Mouse (Mus musculus) C2C12 (cell line): ENCODE measurements around the gene Rtl8c. TPM values are rescaled to one million over a fixed set of nuclear protein-coding genes. Genes with fewer than 3 reads are reported as not detected.
"Not testable (repeated sequence)": the region's sequence is repeated elsewhere in the genome, so short reads cannot be mapped to it uniquely, and the experiment has no call there.

Experiments used
- H3K27me3 ChIP-seq: one replicate; pipeline ENCODE4 v1.6.1; 2011; ENCODE audit not compliant: control insufficient read depth, insufficient read depth, insufficient read length
- H3K36me3 ChIP-seq: one replicate; pipeline ENCODE4 v1.6.1; 2011; ENCODE audit not compliant: control insufficient read depth, insufficient read depth
- H3K4me3 ChIP-seq: one replicate; pipeline ENCODE4 v1.5.1; 2011; ENCODE audit warnings: mild to moderate bottlenecking, control low read depth; ENCODE audit not compliant: poor library complexity, insufficient read depth, severe bottlenecking
- H3K79me2 ChIP-seq: one replicate; pipeline ENCODE4 v1.6.1; 2011; ENCODE audit not compliant: control insufficient read depth, insufficient read depth
- H3K79me3 ChIP-seq: one replicate; pipeline ENCODE4 v1.6.1; 2011; ENCODE audit warnings: low read depth, control low read depth
- H3ac ChIP-seq: one replicate; pipeline ENCODE3; 2011; ENCODE audit warnings: low read depth; ENCODE audit not compliant: control insufficient read depth, insufficient read length
- CEBPB ChIP-seq: IDR thresholded peaks from one replicate; pipeline ENCODE4 v1.6.1; 2011; ENCODE audit warnings: low read depth, mild to moderate bottlenecking, control low read depth, moderate library complexity
- CTCF ChIP-seq: IDR thresholded peaks from one replicate; pipeline ENCODE4 v1.5.1; 2011; ENCODE audit not compliant: control insufficient read depth, insufficient read depth, insufficient read length
- FOSL1 ChIP-seq: IDR thresholded peaks from one replicate; pipeline ENCODE4 v1.8.0; 2011; ENCODE audit warnings: mild to moderate bottlenecking, low read length; ENCODE audit not compliant: poor library complexity, insufficient read depth, severe bottlenecking
- MAX ChIP-seq: IDR thresholded peaks from one replicate; pipeline ENCODE4 v1.6.1; 2011; ENCODE audit warnings: mild to moderate bottlenecking, control low read depth
- MYOD1 ChIP-seq: IDR thresholded peaks from one replicate; pipeline ENCODE4 v1.6.1; 2011; ENCODE audit warnings: low read depth; ENCODE audit not compliant: control insufficient read depth, insufficient read length
- MYOG ChIP-seq: IDR thresholded peaks from one replicate; pipeline ENCODE4 v1.6.1; 2011; ENCODE audit not compliant: control insufficient read depth, insufficient read length; ENCODE audit errors: extremely low read depth
- USF1 ChIP-seq: IDR thresholded peaks from one replicate; pipeline ENCODE4 v1.6.1; 2011; ENCODE audit warnings: low read depth, mild to moderate bottlenecking, control low read depth, moderate library complexity
- long read RNA-seq, 2 experiments: library from polyadenylated mRNA; unstranded; transcript quantifications; one replicate each; pipeline ENCODE4 v2.0.0; 2019 to 2020
- polyA plus RNA-seq: library from polyadenylated mRNA; unstranded; fragments of >200 nt; fragmentation: generic; extraction: Trizol; gene quantifications from one replicate; pipeline ENCODE4 v1.2.1, GENCODE M21; 2012; ENCODE audit warnings: missing spikeins

Rtl8c gene
- 3.2 TPM for polyA plus RNA-seq
- long read RNA-seq, experiment 1 = 0 reads
- long read RNA-seq, experiment 2 = 0 reads

DNA sequence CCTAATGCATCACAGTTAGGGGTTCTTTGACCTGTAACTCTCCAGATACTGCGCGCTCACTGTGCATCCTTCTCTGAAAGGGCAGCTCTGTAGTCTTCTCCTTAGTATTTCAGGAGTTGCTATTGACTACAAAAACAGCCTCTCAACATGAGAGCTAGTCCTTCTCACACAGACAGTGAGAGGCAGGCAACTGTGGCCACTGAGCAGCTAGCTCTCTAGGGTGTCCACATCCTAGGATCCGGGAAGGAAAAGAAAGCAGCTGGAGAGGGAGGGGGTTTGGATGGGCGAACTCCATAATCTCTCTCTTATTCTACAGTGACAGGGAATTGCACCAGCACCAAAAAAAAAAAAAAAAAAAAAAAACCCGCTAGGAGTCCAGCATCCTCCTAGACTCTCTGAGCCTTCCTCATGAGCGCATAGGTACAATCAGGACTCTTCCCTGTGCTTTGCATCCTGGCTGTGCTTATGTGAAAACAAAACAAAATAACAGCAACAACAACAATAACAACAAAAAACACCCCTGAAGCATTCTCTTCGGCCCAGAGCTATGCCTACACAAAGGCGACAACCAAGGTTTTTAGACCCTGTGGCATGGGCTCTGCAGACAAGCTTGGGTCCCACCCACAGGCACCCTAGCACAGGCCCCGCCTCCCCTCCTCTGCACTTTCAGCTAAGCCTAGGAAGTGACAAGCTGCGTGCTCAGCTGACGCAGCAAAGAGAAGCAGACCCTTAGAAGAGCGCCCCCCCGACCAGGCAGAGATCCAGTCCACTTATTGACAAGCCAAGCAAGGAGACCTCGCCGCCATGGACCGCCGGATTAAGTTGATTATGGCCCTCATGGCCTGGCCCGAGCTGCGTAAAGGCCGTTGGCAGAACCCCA, at the start of gene Rtl8c:
Gene Rtl8c (plus strand): TSS at position 791 of the 880 bp plus-strand sequence.
- no peak for TF ChIP-seq MYOG
- no peak for TF ChIP-seq MYOD1
- TF ChIP-seq USF1 = no peak
- no peak for TF ChIP-seq CEBPB
- no peak for TF ChIP-seq MAX
- no peak for TF ChIP-seq FOSL1
- TF ChIP-seq CTCF = no peak
- Histone ChIP-seq H3K27me3 (no peaks in the 10 kb centered on the region), H3K36me3 (no peaks in the 10 kb centered on the region), H3K4me3 (no peak within 1 kb of the TSS), H3K79me2 (no peaks in the 10 kb centered on the region), H3K79me3 (no peaks in the 10 kb centered on the region), H3ac (peak within 1 kb of the TSS; percentile 44)

DNA sequence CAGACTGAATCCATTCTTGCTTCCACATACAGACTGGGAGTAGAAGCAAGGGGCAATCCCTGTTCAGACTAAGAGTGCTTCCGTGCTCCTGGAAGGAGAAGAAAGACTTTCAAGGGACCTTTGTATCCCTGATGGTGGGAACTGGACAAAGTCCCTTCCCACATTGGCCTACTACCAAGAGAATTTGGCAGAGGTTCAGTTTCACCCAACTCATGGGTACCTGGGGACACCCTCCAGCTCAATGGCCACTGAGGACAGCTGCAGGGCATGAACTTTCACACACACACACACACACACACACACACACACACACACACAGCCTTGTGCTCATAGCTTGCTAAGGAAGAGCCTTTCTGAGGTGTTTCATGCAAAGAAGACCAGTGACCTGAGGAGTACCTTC, 28.5 kb upstream of the Rtl8c start:
- H3K79me3 ChIP-seq = no peaks in the 10 kb centered on the region
- TF ChIP-seq MYOG = no peak
- no peak for TF ChIP-seq MAX
- TF ChIP-seq CTCF = no peak
- no peak for TF ChIP-seq CEBPB
- no peak for TF ChIP-seq USF1
- TF ChIP-seq MYOD1 = no peak
- H3K27me3 ChIP-seq = no peaks in the 10 kb centered on the region
- no peak overlapping the region for H3K4me3 ChIP-seq
- no peaks in the 10 kb centered on the region for H3K79me2 ChIP-seq
- H3K36me3 ChIP-seq = no peaks in the 10 kb centered on the region
- H3ac ChIP-seq = no peak overlapping the region

DNA sequence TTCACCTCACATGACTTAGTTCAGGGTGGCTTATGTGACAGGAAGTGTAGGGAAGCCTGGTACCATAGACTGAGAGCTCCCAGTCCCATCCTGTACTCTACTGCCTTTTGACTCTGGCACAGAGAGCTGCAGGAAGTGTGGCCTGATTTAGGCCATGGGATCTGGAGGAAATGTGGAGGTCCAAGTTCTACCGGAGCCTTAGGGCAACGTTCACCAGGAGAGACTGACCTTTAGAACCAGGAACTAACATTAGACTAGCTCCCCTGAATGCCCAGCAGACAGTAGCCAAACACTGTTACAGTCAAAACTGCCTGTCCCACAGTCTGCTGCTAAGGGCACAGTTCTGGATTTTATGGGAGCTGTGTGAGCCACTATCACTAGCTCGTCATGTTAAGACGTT, 26.4 kb upstream of the Rtl8c start:
- not testable (repeated sequence) for H3K36me3 ChIP-seq, H3K4me3 ChIP-seq, H3K79me2 ChIP-seq, H3ac ChIP-seq, H3K79me3 ChIP-seq, H3K27me3 ChIP-seq

DNA sequence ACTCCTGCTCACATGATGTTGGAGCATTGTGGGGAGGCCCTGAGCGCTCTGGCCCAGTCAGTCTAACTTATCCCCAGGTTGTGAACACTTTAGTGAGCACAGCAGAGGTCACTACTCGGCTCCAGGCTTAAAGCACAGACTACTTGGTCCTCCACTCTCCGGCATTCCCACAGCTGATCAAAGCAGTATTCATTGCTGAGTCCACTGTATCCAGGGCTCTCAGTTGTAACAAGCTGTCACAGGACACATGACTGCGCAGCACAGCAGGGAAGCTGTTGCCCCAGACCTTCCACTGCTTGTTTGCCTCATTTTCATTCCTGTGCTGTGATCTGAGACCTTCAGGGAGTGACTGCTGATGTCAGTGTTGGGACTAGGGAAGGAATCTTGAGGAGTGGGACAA, 24.4 kb upstream of the Rtl8c start:
- H3ac ChIP-seq, H3K79me3 ChIP-seq, H3K36me3 ChIP-seq, H3K27me3 ChIP-seq, H3K79me2 ChIP-seq, H3K4me3 ChIP-seq: not testable (repeated sequence)

GRCm38 (mm10) chrX:53599993-53600392, 7.8 kb upstream of the Rtl8c start:
- not testable (repeated sequence) for H3K79me2 ChIP-seq, H3K36me3 ChIP-seq, H3K4me3 ChIP-seq, H3ac ChIP-seq, H3K79me3 ChIP-seq, H3K27me3 ChIP-seq

GRCm38 (mm10) chrX:53606176-53606575, 1.7 kb upstream of the Rtl8c start:
- H3K4me3 ChIP-seq, H3K79me2 ChIP-seq, H3K36me3 ChIP-seq, H3K27me3 ChIP-seq, H3K79me3 ChIP-seq, H3ac ChIP-seq: not testable (repeated sequence)
